Mouse (Mus musculus): ENCODE measurements around the gene Lypd6. TPM values are rescaled to one million over a fixed set of nuclear protein-coding genes. Genes with fewer than 3 reads are reported as not detected.

Lypd6 gene
- total RNA-seq, 2 experiments from 2014 or later = 0.08 to 0.34 TPM

Other genes starting within 250 kb of the Lypd6 start
- gene Mmadhc, start 230.4 kb downstream of the Lypd6 start, total RNA-seq (2021) = 100 to 1,000 TPM; 161 to 168 TPM

Data from heart, postnatal 25 days (tissue).